Mouse (Mus musculus) retina, postnatal 7 days (tissue): Measurements from ENCODE around the gene Disp3.

Experiments
- DNase-seq: peaks from one replicate; pipeline ENCODE4 v3.0.0-alpha.2; 2012; ENCODE audit warnings: low read depth, low spot score

Gene Disp3

GRCm38 (mm10) chr4:148220656-148221055 is 67.1 kb downstream of the Disp3 start:
- DNase-seq, result no peak

- DNase-seq, result no peak
Measured at GRCm38 (mm10) chr4:148218238-148218637, 69.5 kb downstream of the Disp3 start.

- no peak for DNase-seq
Measured at GRCm38 (mm10) chr4:148215264-148215900, 72.4 kb downstream of the Disp3 start.

GRCm38 (mm10) chr4:148214460-148215136 is 73.2 kb downstream of the Disp3 start:
- DNase-seq, result no peak

- DNase-seq, result no peak
Measured at GRCm38 (mm10) chr4:148204873-148205232, 82.9 kb downstream of the Disp3 start.

GRCm38 (mm10) chr4:148204061-148204872 is 83.5 kb downstream of the Disp3 start:
- DNase-seq, result no peak

- no peak for DNase-seq
Measured at GRCm38 (mm10) chr4:148203557-148203956, 84.2 kb downstream of the Disp3 start.

DNA sequence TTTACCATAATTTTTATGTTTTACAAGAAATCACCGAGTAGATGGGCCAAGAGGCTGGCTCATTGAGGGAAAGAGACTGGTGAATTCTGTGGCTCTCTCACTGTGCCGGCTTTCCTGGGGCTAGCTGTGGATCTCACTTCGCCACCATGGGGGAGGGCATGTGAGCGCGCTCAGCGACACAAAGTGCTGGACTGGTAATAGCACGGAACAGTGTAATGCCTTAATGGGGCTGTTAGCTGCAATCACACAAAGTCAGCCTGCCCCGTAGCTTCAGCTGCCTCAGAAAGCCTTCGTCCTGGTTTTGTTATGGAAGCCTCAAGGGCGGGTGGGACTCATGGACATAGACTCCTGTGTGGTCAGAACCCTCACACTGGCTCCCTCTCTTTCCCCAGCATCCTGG is 89.0 kb downstream of the Disp3 start:
- DNase-seq, result no peak

DNA sequence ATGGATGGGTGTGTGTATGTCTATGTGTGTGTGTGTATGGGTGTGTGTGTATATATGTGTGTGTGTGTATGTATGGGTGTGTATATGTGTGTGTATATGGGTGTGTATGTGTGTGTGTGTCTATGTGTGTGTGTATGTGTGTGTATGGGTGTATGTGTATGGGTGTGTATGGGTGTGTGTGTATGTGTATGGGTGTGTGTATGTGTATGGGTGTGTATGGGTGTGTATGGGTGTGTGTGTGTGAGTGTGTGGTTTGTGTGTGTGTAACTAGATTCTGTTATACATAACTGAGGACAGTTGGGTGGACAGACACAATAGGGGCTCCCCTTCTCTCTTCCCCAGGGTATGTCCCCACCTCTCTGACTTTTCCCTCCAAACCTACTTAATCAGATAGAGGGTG is 93.4 kb downstream of the Disp3 start:
- DNase-seq, result no peak

DNA sequence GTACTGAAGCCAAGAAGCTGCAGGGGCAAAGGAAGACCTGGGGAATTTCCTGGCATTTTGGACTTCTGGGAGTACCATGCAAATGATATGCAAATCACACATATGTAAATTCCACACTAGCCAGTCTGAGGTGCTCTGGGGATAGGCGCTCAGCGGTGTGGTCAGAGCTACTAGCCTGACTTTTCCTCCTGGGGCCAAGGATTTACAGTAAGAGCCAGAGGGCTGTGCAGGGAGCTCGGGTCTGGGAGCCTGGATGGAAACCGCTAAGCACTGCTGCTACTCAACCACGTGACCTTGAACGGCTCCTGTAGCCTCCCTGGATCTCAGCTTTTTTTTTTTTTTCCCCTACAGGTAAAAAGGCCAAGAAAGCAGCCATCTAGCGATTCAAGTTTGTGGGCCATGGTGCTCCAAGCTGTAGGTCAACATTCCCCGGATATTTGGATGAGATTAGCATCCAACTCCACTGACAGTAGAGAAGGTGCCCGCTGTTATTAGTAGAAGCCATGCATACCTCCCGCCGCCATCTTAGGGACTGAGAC is 95.0 kb downstream of the Disp3 start:
- no peak for DNase-seq
